Mouse (Mus musculus): ENCODE measurements around the gene Rnf4. TPM values are rescaled to one million over a fixed set of nuclear protein-coding genes. Genes with fewer than 3 reads are reported as not detected.

Rnf4 gene
- total RNA-seq, 1 experiment = 177 TPM

GRCm38 (mm10) chr5:34385616-34386015 lies 49.5 kb downstream of the Rnf4 start:
- no peaks in the 10 kb centered on the region for H3K36me3 ChIP-seq (ENCODE audit: control insufficient read depth, insufficient read depth, low read length, poor library complexity, severe bottlenecking)
- H3K4me3 ChIP-seq (ENCODE audit: insufficient read depth in 1 of 2, low read depth in 1 of 2, low read length in 2 of 2, poor library complexity in 1 of 2, severe bottlenecking in 1 of 2) = no peak overlapping the region
- no peak overlapping the region for H3K27ac ChIP-seq (ENCODE audit: insufficient read depth, low read depth, low read length, poor library complexity, severe bottlenecking)
- DNase-seq (ENCODE audit: low read depth, low spot score) = no peak
- TF ChIP-seq ZC3H11A (IDR thresholded peaks at IDR 0.05; ENCODE audit: borderline replicate concordance, low read depth, low read length) (no peak), CHD2 (IDR thresholded peaks at IDR 0.05; ENCODE audit: low read depth, low read length) (no peak), HCFC1 (IDR thresholded peaks at IDR 0.05; ENCODE audit: borderline replicate concordance, insufficient read depth, low read length) (no peak), MAFK (IDR thresholded peaks at IDR 0.05; ENCODE audit: insufficient read depth, low read depth, low read length) (no peak), ZNF384 (IDR thresholded peaks at IDR 0.05; ENCODE audit: low read depth, low read length) (no peak)
- H3K4me1 ChIP-seq (ENCODE audit: control insufficient read depth in 2 of 2, insufficient read depth in 2 of 2, low read length in 2 of 2, poor library complexity in 1 of 2) = no peaks in the 10 kb centered on the region
- H3K9me3 ChIP-seq (ENCODE audit: control insufficient read depth, insufficient read depth, low read depth, low read length) = no peaks in the 10 kb centered on the region
- in situ Hi-C loops (cut with MboI; ENCODE audit: low sequenced_read_pairs in 2 of 2, unreplicated experiment in 2 of 2) = no loop called here
- H3K9ac ChIP-seq (ENCODE audit: insufficient read depth, low read depth, low read length, poor library complexity, severe bottlenecking) = no peak overlapping the region

- Histone ChIP-seq H3K9ac (ENCODE audit: insufficient read depth, low read depth, low read length, poor library complexity, severe bottlenecking) (no peak overlapping the region), H3K36me3 (ENCODE audit: control insufficient read depth, insufficient read depth, low read length, poor library complexity, severe bottlenecking) (no peaks in the 10 kb centered on the region), H3K27ac (ENCODE audit: insufficient read depth, low read depth, low read length, poor library complexity, severe bottlenecking) (no peak overlapping the region), H3K4me3 (ENCODE audit: insufficient read depth in 1 of 2, low read depth in 1 of 2, low read length in 2 of 2, poor library complexity in 1 of 2, severe bottlenecking in 1 of 2) (no peak overlapping the region), H3K4me1 (ENCODE audit: control insufficient read depth in 2 of 2, insufficient read depth in 2 of 2, low read length in 2 of 2, poor library complexity in 1 of 2) (no peaks in the 10 kb centered on the region), H3K9me3 (ENCODE audit: control insufficient read depth, insufficient read depth, low read depth, low read length) (no peaks in the 10 kb centered on the region)
- TF ChIP-seq MAFK (IDR thresholded peaks at IDR 0.05; ENCODE audit: insufficient read depth, low read depth, low read length) = no peak
- no peak for TF ChIP-seq HCFC1 (IDR thresholded peaks at IDR 0.05; ENCODE audit: borderline replicate concordance, insufficient read depth, low read length)
- no peak for TF ChIP-seq CHD2 (IDR thresholded peaks at IDR 0.05; ENCODE audit: low read depth, low read length)
- no peak for TF ChIP-seq ZNF384 (IDR thresholded peaks at IDR 0.05; ENCODE audit: low read depth, low read length)
- TF ChIP-seq ZC3H11A (IDR thresholded peaks at IDR 0.05; ENCODE audit: borderline replicate concordance, low read depth, low read length) = no peak
- in situ Hi-C loops (cut with MboI; ENCODE audit: low sequenced_read_pairs in 2 of 2, unreplicated experiment in 2 of 2) = no loop called here
- no peak for DNase-seq (ENCODE audit: low read depth, low spot score)
These were observed 50.7 kb downstream of the Rnf4 start for GRCm38 (mm10) chr5:34386744-34387143.

GRCm38 (mm10) chr5:34393251-34393650 lies 57.2 kb downstream of the Rnf4 start:
- no peak for DNase-seq (ENCODE audit: low read depth, low spot score)
- H3K9ac ChIP-seq (ENCODE audit: insufficient read depth, low read depth, low read length, poor library complexity, severe bottlenecking) = no peak overlapping the region
- no peak overlapping the region for H3K4me3 ChIP-seq (ENCODE audit: insufficient read depth in 1 of 2, low read depth in 1 of 2, low read length in 2 of 2, poor library complexity in 1 of 2, severe bottlenecking in 1 of 2)
- peaks cover 0 to 2% of the 10 kb centered on the region in 2 experiments; a peak in 1 of 4 replicates for H3K4me1 ChIP-seq (ENCODE audit: control insufficient read depth in 2 of 2, insufficient read depth in 2 of 2, low read length in 2 of 2, poor library complexity in 1 of 2)
- no peaks in the 10 kb centered on the region for H3K36me3 ChIP-seq (ENCODE audit: control insufficient read depth, insufficient read depth, low read length, poor library complexity, severe bottlenecking)
- H3K27ac ChIP-seq (ENCODE audit: insufficient read depth, low read depth, low read length, poor library complexity, severe bottlenecking) = no peak overlapping the region
- in situ Hi-C loops (cut with MboI; ENCODE audit: low sequenced_read_pairs in 2 of 2, unreplicated experiment in 2 of 2) = no loop called here
- TF ChIP-seq MAFK (IDR thresholded peaks at IDR 0.05; ENCODE audit: insufficient read depth, low read depth, low read length) (no peak), HCFC1 (IDR thresholded peaks at IDR 0.05; ENCODE audit: borderline replicate concordance, insufficient read depth, low read length) (no peak), ZNF384 (IDR thresholded peaks at IDR 0.05; ENCODE audit: low read depth, low read length) (no peak), ZC3H11A (IDR thresholded peaks at IDR 0.05; ENCODE audit: borderline replicate concordance, low read depth, low read length) (no peak), CHD2 (IDR thresholded peaks at IDR 0.05; ENCODE audit: low read depth, low read length) (no peak)
- H3K9me3 ChIP-seq (ENCODE audit: control insufficient read depth, insufficient read depth, low read depth, low read length) = no peaks in the 10 kb centered on the region

- in situ Hi-C loops (cut with MboI; ENCODE audit: low sequenced_read_pairs in 2 of 2, unreplicated experiment in 2 of 2) = no loop called here
- H3K4me3 ChIP-seq (ENCODE audit: insufficient read depth in 1 of 2, low read depth in 1 of 2, low read length in 2 of 2, poor library complexity in 1 of 2, severe bottlenecking in 1 of 2) = no peak overlapping the region
- no peak for DNase-seq (ENCODE audit: low read depth, low spot score)
- H3K4me1 ChIP-seq (ENCODE audit: control insufficient read depth in 2 of 2, insufficient read depth in 2 of 2, low read length in 2 of 2, poor library complexity in 1 of 2) = peaks cover 0 to 2% of the 10 kb centered on the region in 2 experiments; a peak in 1 of 4 replicates
- no peak overlapping the region for H3K9ac ChIP-seq (ENCODE audit: insufficient read depth, low read depth, low read length, poor library complexity, severe bottlenecking)
- no peaks in the 10 kb centered on the region for H3K9me3 ChIP-seq (ENCODE audit: control insufficient read depth, insufficient read depth, low read depth, low read length)
- no peaks in the 10 kb centered on the region for H3K36me3 ChIP-seq (ENCODE audit: control insufficient read depth, insufficient read depth, low read length, poor library complexity, severe bottlenecking)
- TF ChIP-seq ZNF384 (IDR thresholded peaks at IDR 0.05; ENCODE audit: low read depth, low read length) (no peak), CHD2 (IDR thresholded peaks at IDR 0.05; ENCODE audit: low read depth, low read length) (no peak), MAFK (IDR thresholded peaks at IDR 0.05; ENCODE audit: insufficient read depth, low read depth, low read length) (no peak)
- no peak overlapping the region for H3K27ac ChIP-seq (ENCODE audit: insufficient read depth, low read depth, low read length, poor library complexity, severe bottlenecking)
These were observed 59.3 kb downstream of the Rnf4 start for GRCm38 (mm10) chr5:34395347-34395746.
